Mouse (Mus musculus): ENCODE results near the gene Akr1c18. TPM values are rescaled to one million over a fixed set of nuclear protein-coding genes. Genes with fewer than 3 reads are reported as not detected.
"Not testable (repeated sequence)": the region's sequence is repeated elsewhere in the genome, so short reads cannot be mapped to it uniquely, and the experiment has no call there.

The Akr1c18 gene
- total and polyA plus RNA-seq, 3 experiments = not detected

- TF ChIP-seq JUND (IDR thresholded peaks at IDR 0.05; ENCODE audit: low read depth, low read length) (no peak), NELFE (IDR thresholded peaks at IDR 0.05; ENCODE audit: low read depth, low read length) (no peak), CTCF (IDR thresholded peaks at IDR 0.05 in 2 of 3, conservative IDR thresholded peaks at IDR 0.05 in 1 of 3; ENCODE audit: control insufficient read depth in 1 of 3, insufficient read depth in 1 of 3, low read depth in 2 of 3, low read length in 3 of 3, poor library complexity in 1 of 3, severe bottlenecking in 1 of 3) (peak in 2 of 3 experiments; percentile 63 to 66; a peak in 4 of 6 replicates), SIN3A (IDR thresholded peaks at IDR 0.05; ENCODE audit: low read length) (no peak), MEF2A (IDR thresholded peaks at IDR 0.05; ENCODE audit: extremely low read depth, insufficient replicate concordance, low read depth, low read length, poor library complexity, severe bottlenecking) (no peak), MAZ (IDR thresholded peaks at IDR 0.05; ENCODE audit: low read depth, low read length) (no peak), ZC3H11A (IDR thresholded peaks at IDR 0.05; ENCODE audit: low read depth, low read length) (no peak), TCF12 (IDR thresholded peaks at IDR 0.05; ENCODE audit: low read depth, low read length) (no peak), NRF1 (IDR thresholded peaks at IDR 0.05; ENCODE audit: insufficient read depth, low read depth, low read length, poor library complexity, severe bottlenecking) (no peak), MAX (IDR thresholded peaks at IDR 0.05; ENCODE audit: low read length) (no peak), GATA1 (IDR thresholded peaks at IDR 0.05; ENCODE audit: low read depth, low read length) (no peak), RCOR1 (IDR thresholded peaks at IDR 0.05; ENCODE audit: low read depth, low read length) (no peak), ETS1 (IDR thresholded peaks at IDR 0.05; ENCODE audit: low read depth, low read length) (no peak), MAFK (IDR thresholded peaks at IDR 0.05; ENCODE audit: borderline replicate concordance, low read depth, low read length) (no peak), TAL1 (IDR thresholded peaks at IDR 0.05; ENCODE audit: low read length) (no peak), MXI1 (IDR thresholded peaks at IDR 0.05; ENCODE audit: low read depth, low read length) (no peak), E2F4 (IDR thresholded peaks at IDR 0.05; ENCODE audit: borderline replicate concordance, low read depth, low read length) (no peak), CHD1 (IDR thresholded peaks at IDR 0.05; ENCODE audit: low read depth, low read length) (no peak), POLR2A (IDR thresholded peaks at IDR 0.05; ENCODE audit: control insufficient read depth in 1 of 2, insufficient read depth in 1 of 2, low read depth in 1 of 2, low read length in 2 of 2, poor library complexity in 1 of 2) (no peak), RAD21 (IDR thresholded peaks at IDR 0.05; ENCODE audit: low read depth, low read length) (peak; percentile 44), ZNF384 (IDR thresholded peaks at IDR 0.05; ENCODE audit: low read depth, low read length) (no peak), UBTF (IDR thresholded peaks at IDR 0.05; ENCODE audit: borderline replicate concordance, insufficient read depth, low read depth, low read length) (no peak), SMC3 (IDR thresholded peaks at IDR 0.05; ENCODE audit: low read depth, low read length) (peak; percentile 74), POLR2AphosphoS2 (IDR thresholded peaks at IDR 0.05; ENCODE audit: low read length) (no peak), MYB (IDR thresholded peaks at IDR 0.05; ENCODE audit: low read depth, low read length) (no peak), BHLHE40 (IDR thresholded peaks at IDR 0.05; ENCODE audit: borderline replicate concordance, low read depth, low read length) (no peak), ELF1 (IDR thresholded peaks at IDR 0.05; ENCODE audit: low read depth, low read length) (no peak)
- DNase-seq (ENCODE audit: low read depth, low spot score) = peak; percentile 52
- Histone ChIP-seq H3K27ac (ENCODE audit: control insufficient read depth, low read depth, low read length) (no peak overlapping the region), H3K4me3 (ENCODE audit: control insufficient read depth in 1 of 2, insufficient read depth in 1 of 2, low read depth in 2 of 2, low read length in 2 of 2) (no peak overlapping the region), H3K4me1 (ENCODE audit: control insufficient read depth in 1 of 2, insufficient read depth in 2 of 2, low read length in 2 of 2) (no peaks in the 10 kb centered on the region), H3K36me3 (ENCODE audit: control insufficient read depth in 1 of 2, insufficient read depth in 2 of 2, low read length in 2 of 2) (no peaks in the 10 kb centered on the region), H3K79me2 (ENCODE audit: control insufficient read depth, insufficient read depth, low read length, poor library complexity) (no peaks in the 10 kb centered on the region), H3K27me3 (ENCODE audit: control insufficient read depth in 1 of 2, insufficient read depth in 2 of 2, low read length in 2 of 2) (peaks cover 0 to 3% of the 10 kb centered on the region in 2 experiments; a peak in 2 of 4 replicates), H3K9me3 (replicated peaks; ENCODE audit: insufficient read depth, low read length) (no peaks in the 10 kb centered on the region), H3K9ac (ENCODE audit: control insufficient read depth, low read depth, low read length, poor library complexity, severe bottlenecking) (no peak overlapping the region)
Observed at GRCm38 (mm10) chr13:4129100-4129499, 21.4 kb downstream of the Akr1c18 start.

GRCm38 (mm10) chr13:4125846-4126245, 24.6 kb downstream of the Akr1c18 start:
- not testable (repeated sequence) for H3K4me1 ChIP-seq (ENCODE audit: control insufficient read depth in 1 of 2, insufficient read depth in 2 of 2, low read length in 2 of 2); H3K27ac ChIP-seq (ENCODE audit: control insufficient read depth, low read depth, low read length); H3K9ac ChIP-seq (ENCODE audit: control insufficient read depth, low read depth, low read length, poor library complexity, severe bottlenecking); H3K79me2 ChIP-seq (ENCODE audit: control insufficient read depth, insufficient read depth, low read length, poor library complexity); H3K27me3 ChIP-seq (ENCODE audit: control insufficient read depth in 1 of 2, insufficient read depth in 2 of 2, low read length in 2 of 2); DNase-seq (ENCODE audit: low read depth, low spot score); H3K4me3 ChIP-seq (ENCODE audit: control insufficient read depth in 1 of 2, insufficient read depth in 1 of 2, low read depth in 2 of 2, low read length in 2 of 2); H3K36me3 ChIP-seq (ENCODE audit: control insufficient read depth in 1 of 2, insufficient read depth in 2 of 2, low read length in 2 of 2); H3K9me3 ChIP-seq (replicated peaks; ENCODE audit: insufficient read depth, low read length)

DNA sequence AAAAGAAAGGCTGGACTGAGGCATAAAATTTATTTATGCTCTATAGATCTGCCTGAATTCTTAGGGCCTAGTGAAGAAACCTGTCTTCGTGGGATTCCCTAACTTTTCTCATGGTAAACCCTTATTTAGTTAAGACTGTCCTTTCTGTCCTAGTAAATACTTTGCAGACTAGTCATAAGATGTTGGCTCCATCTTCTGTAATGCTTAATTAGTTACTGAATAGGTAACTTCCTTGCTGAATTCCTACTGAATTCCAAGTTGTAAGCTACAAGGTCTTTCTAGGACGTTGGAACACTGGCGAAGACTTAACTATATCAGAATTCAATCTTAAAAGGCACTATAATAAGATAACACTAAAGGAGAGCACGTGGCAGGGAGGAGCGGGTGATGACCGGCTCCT, 26.0 kb downstream of the Akr1c18 start:
- not testable (repeated sequence) for H3K9me3 ChIP-seq (replicated peaks; ENCODE audit: insufficient read depth, low read length); H3K9ac ChIP-seq (ENCODE audit: control insufficient read depth, low read depth, low read length, poor library complexity, severe bottlenecking); H3K36me3 ChIP-seq (ENCODE audit: control insufficient read depth in 1 of 2, insufficient read depth in 2 of 2, low read length in 2 of 2); H3K27me3 ChIP-seq (ENCODE audit: control insufficient read depth in 1 of 2, insufficient read depth in 2 of 2, low read length in 2 of 2); H3K4me1 ChIP-seq (ENCODE audit: control insufficient read depth in 1 of 2, insufficient read depth in 2 of 2, low read length in 2 of 2); H3K4me3 ChIP-seq (ENCODE audit: control insufficient read depth in 1 of 2, insufficient read depth in 1 of 2, low read depth in 2 of 2, low read length in 2 of 2); H3K79me2 ChIP-seq (ENCODE audit: control insufficient read depth, insufficient read depth, low read length, poor library complexity); H3K27ac ChIP-seq (ENCODE audit: control insufficient read depth, low read depth, low read length); DNase-seq (ENCODE audit: low read depth, low spot score)

Measured in MEL (cell line).